Mouse (Mus musculus): ENCODE measurements around the gene Ccdc28a. TPM values are rescaled to one million over a fixed set of nuclear protein-coding genes. Genes with fewer than 3 reads are reported as not detected.

Gene Ccdc28a
- total RNA-seq, 2 experiments from 2014 or later, result 4.0 to 4.1 TPM

- DNase-seq, result no peak
Measured at GRCm38 (mm10) chr10:18194156-18194555, 40.6 kb downstream of the Ccdc28a start.

- no peak for DNase-seq
Measured at GRCm38 (mm10) chr10:18193221-18193620, 41.6 kb downstream of the Ccdc28a start.

- no peak for DNase-seq
Measured at GRCm38 (mm10) chr10:18191706-18192105, 43.1 kb downstream of the Ccdc28a start.

GRCm38 (mm10) chr10:18189498-18189897 lies 45.3 kb downstream of the Ccdc28a start:
- DNase-seq, result no peak

GRCm38 (mm10) chr10:18188564-18188963 lies 46.2 kb downstream of the Ccdc28a start:
- DNase-seq, result no peak

GRCm38 (mm10) chr10:18182246-18182645 lies 52.6 kb downstream of the Ccdc28a start:
- DNase-seq, result no peak

GRCm38 (mm10) chr10:18177304-18177703 lies 57.5 kb downstream of the Ccdc28a start:
- no peak for DNase-seq

GRCm38 (mm10) chr10:18176722-18177121 lies 58.1 kb downstream of the Ccdc28a start:
- DNase-seq, result no peak

GRCm38 (mm10) chr10:18175087-18175486 lies 59.7 kb downstream of the Ccdc28a start:
- no peak for DNase-seq

Other genes with a start within 250 kb of the Ccdc28a start
- 100 to 1,000 TPM; 155 to 163 TPM for gene Abracl, start 211.7 kb downstream of the Ccdc28a start, total RNA-seq (2021)
- gene Reps1, start 179.1 kb downstream of the Ccdc28a start, total RNA-seq (2021), result 10 to 100 TPM; 52.7 to 54.0 TPM
- not detected for gene Ect2l, start 24.1 kb downstream of the Ccdc28a start, total RNA-seq (2021)
- 10 to 100 TPM; 29.3 to 37.9 TPM for gene Nhsl1, start 84.0 kb upstream of the Ccdc28a start, total RNA-seq (2021)